Mouse (Mus musculus) hindbrain, embryonic 10.5 days (tissue): ENCODE measurements around the gene Shb. TPM values are rescaled to one million over a fixed set of nuclear protein-coding genes. Genes with fewer than 3 reads are reported as not detected.

ENCODE experiments used
- DNase-seq: peaks from one replicate; pipeline ENCODE4 v3.0.0-alpha.2; 2017; ENCODE audit warnings: low spot score
- H3K27ac ChIP-seq: fragments of 300-500 bp; sonication (generic); 2 replicates; pipeline ENCODE4 v1.5.1; 2016; ENCODE audit warnings: mild to moderate bottlenecking, moderate library complexity
- H3K27me3 ChIP-seq: fragments of 300-500 bp; sonication (generic); 2 replicates; pipeline ENCODE4 v1.6.1; 2016; ENCODE audit warnings: mild to moderate bottlenecking; ENCODE audit not compliant: poor library complexity, insufficient read depth, severe bottlenecking
- H3K36me3 ChIP-seq: fragments of 300-500 bp; sonication (generic); 2 replicates; pipeline ENCODE4 v1.6.1; 2016; ENCODE audit warnings: mild to moderate bottlenecking, moderate library complexity
- H3K4me1 ChIP-seq: fragments of 300-500 bp; sonication (generic); replicated peaks from 2 replicates; pipeline ENCODE4 v1.6.1; 2016; ENCODE audit warnings: mild to moderate bottlenecking
- H3K4me3 ChIP-seq: fragments of 300-500 bp; sonication (generic); 2 replicates; pipeline ENCODE4 v1.5.1; 2016; ENCODE audit warnings: mild to moderate bottlenecking, moderate library complexity
- H3K9me3 ChIP-seq: fragments of 300-500 bp; sonication (generic); 2 replicates; pipeline ENCODE4 v1.6.1; 2016; ENCODE audit warnings: mild to moderate bottlenecking, moderate library complexity
- WGBS: fragments of 180-500 bp; shearing (Covaris S2); methylation state at CpG from one replicate; pipeline ENCODE4 v1.1.7; 2016; 5-methylcytosine and 5-hydroxymethylcytosine counted together
- polyA plus RNA-seq: library from polyadenylated mRNA; unstranded; fragments of >200 nt; fragmentation: Nextera tagmentation; extraction: Ambion mirVana; gene quantifications from 2 replicates; pipeline ENCODE4 v1.2.1, GENCODE M21; 2016

The Shb gene
- polyA plus RNA-seq, 1 experiment from 2014 or later: 3.7 TPM

GRCm38 (mm10) chr4:45416314-45416713 lies 116.0 kb downstream of the Shb start:
- 69% methylated on average over 7 of the region's 7 CpGs for WGBS
- H3K27me3 ChIP-seq: peaks cover 44% of the 10 kb centered on the region

GRCm38 (mm10) chr4:45413674-45414338 lies 118.5 kb downstream of the Shb start:
- H3K4me1 ChIP-seq: peaks cover 21% of the 10 kb centered on the region
- 83% methylated on average over 9 of the region's 9 CpGs for WGBS
- H3K27ac ChIP-seq: no peak overlapping the region
- H3K9me3 ChIP-seq: no peaks in the 10 kb centered on the region
- H3K27me3 ChIP-seq: peaks cover 50% of the 10 kb centered on the region
- no peak for DNase-seq
- H3K36me3 ChIP-seq: no peaks in the 10 kb centered on the region
- H3K4me3 ChIP-seq: no peak overlapping the region

More at GRCm38 (mm10) chr4:45416314-45416713, 116.0 kb downstream of the Shb start:
- Histone ChIP-seq H3K4me1 (peaks cover 30% of the 10 kb centered on the region), H3K27ac (no peak overlapping the region), H3K36me3 (no peaks in the 10 kb centered on the region), H3K4me3 (no peak overlapping the region), H3K9me3 (no peaks in the 10 kb centered on the region)
- DNase-seq: no peak

GRCm38 (mm10) chr4:45412433-45413192 lies 119.7 kb downstream of the Shb start:
- H3K36me3 ChIP-seq: no peaks in the 10 kb centered on the region
- H3K4me1 ChIP-seq: peaks cover 19% of the 10 kb centered on the region
- H3K27ac ChIP-seq: no peak overlapping the region
- H3K4me3 ChIP-seq: no peak overlapping the region
- no peaks in the 10 kb centered on the region for H3K9me3 ChIP-seq
- 70% methylated on average over 16 of the region's 16 CpGs for WGBS
- no peak for DNase-seq
- H3K27me3 ChIP-seq: peaks cover 50% of the 10 kb centered on the region

GRCm38 (mm10) chr4:45411181-45411790 lies 121.0 kb downstream of the Shb start:
- H3K27me3 ChIP-seq: peaks cover 45% of the 10 kb centered on the region
- H3K4me1 ChIP-seq: peaks cover 31% of the 10 kb centered on the region
- WGBS: 92% methylated on average over 8 of the region's 8 CpGs
- no peak overlapping the region for H3K4me3 ChIP-seq
- DNase-seq: no peak
- no peak overlapping the region for H3K27ac ChIP-seq
- no peaks in the 10 kb centered on the region for H3K36me3 ChIP-seq
- H3K9me3 ChIP-seq: no peaks in the 10 kb centered on the region

- peaks cover 33% of the 10 kb centered on the region for H3K4me1 ChIP-seq
- peaks cover 11% of the 10 kb centered on the region for H3K36me3 ChIP-seq
- peak overlapping the region; percentile 98 for H3K27ac ChIP-seq
- H3K27me3 ChIP-seq: peaks cover 32% of the 10 kb centered on the region
- DNase-seq: peak; percentile 60
- H3K9me3 ChIP-seq: no peaks in the 10 kb centered on the region
- 1% methylated on average over 10 of the region's 10 CpGs for WGBS
- H3K4me3 ChIP-seq: peak overlapping the region; percentile 99
These were observed 123.0 kb downstream of the Shb start for GRCm38 (mm10) chr4:45409270-45409669.

- no peaks in the 10 kb centered on the region for H3K9me3 ChIP-seq
- DNase-seq: peak; percentile 92
- H3K27ac ChIP-seq: peak within 1 kb of the TSS; percentile 98
- H3K27me3 ChIP-seq: peaks cover 31% of the 10 kb centered on the region
- peaks cover 33% of the 10 kb centered on the region for H3K4me1 ChIP-seq
- peak within 1 kb of the TSS; percentile 99 for H3K4me3 ChIP-seq
- H3K36me3 ChIP-seq: peaks cover 18% of the 10 kb centered on the region
- under 1% methylated on average over 67 of the region's 67 CpGs for WGBS
These were observed 123.7 kb downstream of the Shb start, which contains the start of gene Slc25a51 for GRCm38 (mm10) chr4:45408427-45409132. TSS of gene Slc25a51 (minus strand) at chr4:45408766.

- Histone ChIP-seq H3K4me1 (peaks cover 33% of the 10 kb centered on the region), H3K36me3 (peaks cover 26% of the 10 kb centered on the region), H3K9me3 (no peaks in the 10 kb centered on the region), H3K27ac (peak overlapping the region; percentile 98), H3K4me3 (peak overlapping the region; percentile 99), H3K27me3 (peaks cover 23% of the 10 kb centered on the region)
- no peak for DNase-seq
- 2% methylated on average over 19 of the region's 19 CpGs for WGBS
These were observed 124.5 kb downstream of the Shb start for GRCm38 (mm10) chr4:45407703-45408334.

GRCm38 (mm10) chr4:45407001-45407702 lies 125.1 kb downstream of the Shb start:
- no peak for DNase-seq
- peaks cover 32% of the 10 kb centered on the region for H3K36me3 ChIP-seq
- peaks cover 17% of the 10 kb centered on the region for H3K27me3 ChIP-seq

GRCm38 (mm10) chr4:45406397-45406796 lies 125.9 kb downstream of the Shb start:
- 80% methylated on average over 7 of the region's 7 CpGs for WGBS

More at GRCm38 (mm10) chr4:45407001-45407702, 125.1 kb downstream of the Shb start:
- 74% methylated on average over 5 of the region's 5 CpGs for WGBS
- Histone ChIP-seq H3K9me3 (no peaks in the 10 kb centered on the region), H3K4me3 (peak overlapping the region; percentile 99), H3K4me1 (peaks cover 33% of the 10 kb centered on the region), H3K27ac (peak overlapping the region; percentile 98; the same call in 1 of the 2 replicates)

GRCm38 (mm10) chr4:45405315-45405714 lies 127.0 kb downstream of the Shb start:
- Histone ChIP-seq H3K4me3 (no peak overlapping the region), H3K36me3 (peaks cover 51% of the 10 kb centered on the region), H3K27me3 (peaks cover 4% of the 10 kb centered on the region), H3K4me1 (peaks cover 33% of the 10 kb centered on the region), H3K9me3 (no peaks in the 10 kb centered on the region), H3K27ac (no peak overlapping the region)
- WGBS: 78% methylated on average over 7 of the region's 7 CpGs
- no peak for DNase-seq

More at GRCm38 (mm10) chr4:45406397-45406796, 125.9 kb downstream of the Shb start:
- H3K4me3 ChIP-seq: peak overlapping the region; percentile 99; the same call in 1 of the 2 replicates
- no peaks in the 10 kb centered on the region for H3K9me3 ChIP-seq
- peaks cover 40% of the 10 kb centered on the region for H3K36me3 ChIP-seq
- peaks cover 11% of the 10 kb centered on the region for H3K27me3 ChIP-seq
- DNase-seq: no peak
- H3K4me1 ChIP-seq: peaks cover 33% of the 10 kb centered on the region
- no peak overlapping the region for H3K27ac ChIP-seq

GRCm38 (mm10) chr4:45404086-45404485 lies 128.2 kb downstream of the Shb start:
- Histone ChIP-seq H3K9me3 (no peaks in the 10 kb centered on the region), H3K27ac (no peak overlapping the region)
- DNase-seq: no peak

More at GRCm38 (mm10) chr4:45404086-45404485, 128.2 kb downstream of the Shb start:
- Histone ChIP-seq H3K4me1 (peaks cover 27% of the 10 kb centered on the region), H3K4me3 (no peak overlapping the region), H3K27me3 (no peaks in the 10 kb centered on the region), H3K36me3 (peaks cover 63% of the 10 kb centered on the region)
- WGBS: 94% methylated on average over 7 of the region's 7 CpGs
